Mouse (Mus musculus): ENCODE results near the gene Guca2b.
A peak's percentile ranks its signal among the peaks of the same experiment; 100 is the strongest.
"Not testable (repeated sequence)": the region's sequence is repeated elsewhere in the genome, so short reads cannot be mapped to it uniquely, and the experiment has no call there.

Gene Guca2b

GRCm38 (mm10) chr4:119658246-119658645 is 508 bp downstream of the Guca2b start:
- DNase-seq (ENCODE audit: low read depth, low spot score), result no peak

DNA sequence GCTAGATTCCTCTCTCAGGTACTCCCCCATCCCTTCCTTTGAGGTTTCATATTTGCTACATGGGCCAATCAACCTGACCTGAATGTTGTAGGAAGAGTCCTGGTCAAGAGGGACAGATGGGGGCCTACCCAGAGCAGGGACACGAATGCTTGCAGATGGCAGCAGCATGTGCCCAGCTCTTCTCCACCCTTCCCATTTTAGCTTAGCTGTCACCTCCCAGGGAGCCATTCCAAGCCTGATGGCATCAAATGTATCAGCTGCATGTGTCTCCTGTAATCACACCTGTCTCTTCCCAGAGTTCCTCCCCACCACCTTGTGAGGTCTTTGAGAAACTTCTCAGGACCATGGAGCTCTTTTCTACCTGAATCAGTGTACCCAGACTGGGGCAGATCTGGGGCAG is 1.7 kb downstream of the Guca2b start:
- DNase-seq (ENCODE audit: low read depth, low spot score), result no peak

GRCm38 (mm10) chr4:119642666-119643065 is 16.1 kb downstream of the Guca2b start:
- no peak for DNase-seq (ENCODE audit: low read depth, low spot score)

DNA sequence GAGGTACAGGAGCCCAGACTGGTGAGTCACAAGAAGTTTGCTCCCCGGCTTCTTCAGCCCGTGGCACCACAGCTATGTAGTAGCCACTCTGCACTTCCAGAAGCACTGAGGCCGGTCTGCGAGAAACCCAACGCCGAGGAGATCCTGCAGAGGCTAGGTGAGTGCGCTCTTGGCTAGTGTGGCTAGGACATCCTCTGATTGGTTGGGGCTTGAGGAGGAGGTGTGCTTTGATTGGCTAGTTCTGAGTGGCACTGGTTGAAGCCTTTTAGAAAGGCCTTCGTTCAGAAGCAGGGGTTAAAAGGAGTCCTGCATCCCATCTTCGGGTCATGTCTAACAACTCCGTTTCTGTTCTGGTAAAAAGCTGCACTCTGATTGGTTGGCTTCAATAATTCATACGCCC is 20.1 kb downstream of the Guca2b start:
- no peak for DNase-seq (ENCODE audit: low read depth, low spot score)

DNA sequence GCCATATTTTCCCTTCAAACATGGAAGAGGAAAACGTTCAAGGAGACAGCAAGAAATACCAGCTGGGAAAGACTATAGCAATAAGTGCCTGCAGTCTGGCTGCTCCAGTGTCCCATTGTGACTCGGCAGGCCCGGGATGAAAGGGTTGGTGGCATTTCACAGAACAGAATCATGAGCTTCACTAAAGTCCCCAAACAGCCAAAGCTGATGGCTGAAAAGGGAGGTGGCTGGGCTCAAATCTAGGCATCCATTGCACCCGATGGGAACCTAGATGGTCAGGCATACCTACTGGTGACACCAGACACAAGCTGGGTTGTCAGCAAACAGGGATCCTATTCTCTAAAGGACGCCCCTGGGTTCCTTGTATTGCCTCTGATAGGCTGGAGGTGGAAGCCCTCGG is 20.8 kb downstream of the Guca2b start:
- no peak for DNase-seq (ENCODE audit: low read depth, low spot score)

GRCm38 (mm10) chr4:119637176-119637845 is 21.4 kb downstream of the Guca2b start, which contains the start of gene Guca2a:
Guca2a (plus strand) TSS chr4:119637704.
- DNase-seq (ENCODE audit: low read depth, low spot score), result no peak

DNA sequence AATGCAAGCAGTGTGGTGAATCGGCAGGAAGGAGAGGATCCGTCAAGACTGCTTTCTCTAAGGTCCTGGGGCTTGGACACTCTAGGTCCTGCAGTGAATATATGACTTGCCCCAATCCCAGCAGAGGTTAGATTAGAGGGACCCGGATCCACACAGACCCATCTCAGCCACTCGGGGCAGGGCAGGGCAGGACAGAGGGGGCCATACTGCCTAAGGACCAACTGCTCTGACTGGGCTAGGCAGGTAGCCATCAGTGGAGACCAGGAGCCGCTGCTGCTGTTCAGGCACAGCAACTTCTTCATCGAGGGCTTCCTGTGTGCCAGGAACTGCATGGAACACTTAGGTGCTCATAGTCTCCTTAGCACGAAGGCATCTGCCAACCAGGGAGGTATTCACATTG is 22.0 kb downstream of the Guca2b start:
- no peak for DNase-seq (ENCODE audit: low read depth, low spot score)

GRCm38 (mm10) chr4:119635686-119636085 is 23.1 kb downstream of the Guca2b start:
- DNase-seq (ENCODE audit: low read depth, low spot score), result no peak

- DNase-seq (ENCODE audit: low read depth, low spot score), result no peak
Observed at GRCm38 (mm10) chr4:119634908-119635660, 23.7 kb downstream of the Guca2b start.

DNA sequence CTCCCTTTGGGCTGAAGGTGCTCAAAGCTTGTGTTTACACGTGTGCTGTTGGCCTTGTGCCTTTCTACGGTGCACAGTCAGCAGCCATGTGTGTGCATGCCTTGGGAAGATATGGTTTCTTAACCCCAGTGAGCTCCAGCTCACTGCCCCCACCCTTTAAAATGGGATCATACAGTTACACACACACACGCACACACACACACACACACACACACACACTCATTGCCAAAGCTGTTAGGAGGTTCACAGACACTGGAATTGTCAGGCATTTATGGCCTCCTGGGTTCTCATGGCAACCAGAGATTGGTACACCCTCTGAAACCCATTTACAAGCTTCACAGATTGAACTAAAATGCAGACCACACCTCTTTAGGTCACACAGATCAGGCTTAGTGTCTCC is 24.8 kb downstream of the Guca2b start:
- DNase-seq (ENCODE audit: low read depth, low spot score), result no peak

GRCm38 (mm10) chr4:119633342-119633741 is 25.4 kb downstream of the Guca2b start:
- DNase-seq (ENCODE audit: low read depth, low spot score), result no peak

DNA sequence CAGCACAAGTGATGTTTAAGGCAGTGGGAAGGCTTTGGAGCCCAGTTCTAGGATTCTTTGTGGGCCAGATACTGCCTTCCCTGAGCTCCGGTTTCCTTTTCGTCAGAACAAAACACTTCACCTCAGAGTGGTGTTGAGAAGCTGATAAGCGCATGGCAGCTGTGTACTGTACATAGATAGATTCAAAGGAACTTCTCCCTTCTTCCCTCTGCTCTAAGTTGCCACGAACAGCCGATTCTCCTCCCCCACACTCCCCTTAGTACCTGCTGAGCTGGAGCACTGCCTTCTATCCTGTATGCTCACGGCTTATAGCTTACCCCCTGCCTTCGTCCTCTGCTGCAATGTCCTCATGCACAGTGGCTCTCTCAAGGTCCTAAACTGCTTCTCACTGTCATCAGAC is 26.0 kb downstream of the Guca2b start:
- DNase-seq (ENCODE audit: low read depth, low spot score), result no peak

- peak; percentile 33 for DNase-seq (ENCODE audit: low read depth, low spot score)
Observed at GRCm38 (mm10) chr4:119631115-119631919, 27.4 kb downstream of the Guca2b start.

DNA sequence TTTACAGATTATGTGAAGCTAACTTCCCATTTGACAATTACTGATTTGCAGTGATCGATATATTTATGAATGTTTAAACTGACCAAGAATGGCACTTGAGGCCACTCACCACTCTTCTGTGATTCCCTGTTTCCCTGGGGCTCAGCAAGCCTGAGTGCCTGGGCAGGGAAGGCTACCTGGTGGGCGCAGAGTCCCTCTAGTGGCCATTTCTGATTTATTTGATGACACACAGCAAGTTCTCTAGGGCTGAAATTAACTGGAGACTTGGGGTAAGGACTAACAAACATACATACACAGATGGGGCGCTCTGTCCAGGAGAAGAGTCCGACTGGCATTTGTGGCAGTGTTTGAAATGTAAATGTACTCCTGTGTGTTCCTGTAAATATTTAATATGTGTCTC is 30.4 kb downstream of the Guca2b start:
- DNase-seq (ENCODE audit: low read depth, low spot score), result not testable (repeated sequence)

- no peak for DNase-seq (ENCODE audit: low read depth, low spot score)
Observed at GRCm38 (mm10) chr4:119627317-119627716, 31.4 kb downstream of the Guca2b start.

DNA sequence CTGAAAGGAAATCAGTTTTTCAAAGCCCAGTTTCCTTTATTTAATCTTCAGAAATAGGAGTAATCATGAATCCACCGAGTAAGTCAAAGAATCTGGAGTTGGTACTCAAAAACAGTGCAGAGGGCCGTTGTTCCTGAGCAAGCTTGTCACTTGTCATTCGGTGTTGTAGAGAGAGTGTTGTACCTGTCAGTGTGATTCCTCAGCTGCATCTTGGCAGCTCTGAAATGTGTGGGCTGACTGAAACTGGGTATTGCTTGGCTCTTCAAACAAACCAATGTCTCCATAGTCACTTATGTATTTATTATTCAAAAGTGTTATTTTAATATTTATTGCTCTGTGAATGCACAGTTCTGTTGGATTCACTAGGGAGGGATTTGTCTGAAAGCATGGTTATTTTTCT is 31.9 kb downstream of the Guca2b start:
- DNase-seq (ENCODE audit: low read depth, low spot score), result peak; percentile 18

DNA sequence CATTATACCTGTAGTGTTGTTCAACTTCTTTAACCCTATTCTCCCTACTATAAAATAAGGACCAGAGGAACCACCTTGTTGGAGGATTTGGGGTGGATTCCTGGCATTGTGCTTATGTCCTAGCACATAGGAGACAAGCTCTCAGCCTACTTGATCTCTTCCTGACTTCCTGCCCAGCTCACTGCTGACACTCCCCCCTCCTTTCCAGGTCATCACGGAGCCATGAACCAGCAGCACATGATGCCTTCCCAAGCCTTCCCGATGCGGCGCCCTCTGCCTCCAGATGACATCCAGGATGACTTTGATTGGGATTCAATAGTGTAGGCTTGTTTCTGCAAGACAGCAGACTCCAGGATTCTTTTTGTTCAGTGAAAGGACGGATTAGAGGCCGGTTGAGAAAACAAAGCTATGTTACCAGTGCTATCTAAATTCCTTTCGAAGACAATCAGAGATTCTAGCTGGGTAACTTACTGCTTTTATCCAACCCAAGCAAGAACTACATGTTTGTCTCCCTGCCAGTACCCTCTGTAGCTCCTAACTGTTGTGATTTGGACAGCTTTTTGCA is 32.6 kb downstream of the Guca2b start:
- no peak for DNase-seq (ENCODE audit: low read depth, low spot score)

DNA sequence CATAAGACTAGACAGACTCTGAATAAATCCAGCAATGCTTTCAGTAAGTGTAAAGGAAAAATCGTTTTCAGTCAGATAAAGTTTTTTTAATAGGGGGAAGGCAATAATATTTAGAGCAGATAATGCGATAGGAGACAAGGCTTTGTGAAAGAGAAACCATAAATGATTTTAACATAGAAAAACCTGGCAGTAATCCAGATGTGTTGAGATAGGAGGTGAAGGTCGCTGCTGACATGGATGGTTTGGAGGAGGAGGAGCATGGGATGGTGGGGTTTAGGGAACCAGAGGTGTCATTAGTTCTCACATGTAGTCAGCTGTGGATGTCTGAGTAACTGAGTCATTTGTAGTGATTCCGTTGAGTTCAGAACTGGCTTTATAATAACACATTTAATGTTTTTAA is 44.0 kb downstream of the Guca2b start:
- DNase-seq (ENCODE audit: low read depth, low spot score), result no peak

GRCm38 (mm10) chr4:119614078-119614477 is 44.7 kb downstream of the Guca2b start:
- no peak for DNase-seq (ENCODE audit: low read depth, low spot score)

GRCm38 (mm10) chr4:119609488-119609887 is 49.3 kb downstream of the Guca2b start:
- DNase-seq (ENCODE audit: low read depth, low spot score), result no peak
